Mouse (Mus musculus): Measurements from ENCODE around the gene Tshz2. TPM values are rescaled to one million over a fixed set of nuclear protein-coding genes. Genes with fewer than 3 reads are reported as not detected.
"Not testable (repeated sequence)": the region's sequence is repeated elsewhere in the genome, so short reads cannot be mapped to it uniquely, and the experiment has no call there.

Tshz2 gene
- polyA plus RNA-seq, 1 experiment from 2014 or later = 2.7 TPM

DNA sequence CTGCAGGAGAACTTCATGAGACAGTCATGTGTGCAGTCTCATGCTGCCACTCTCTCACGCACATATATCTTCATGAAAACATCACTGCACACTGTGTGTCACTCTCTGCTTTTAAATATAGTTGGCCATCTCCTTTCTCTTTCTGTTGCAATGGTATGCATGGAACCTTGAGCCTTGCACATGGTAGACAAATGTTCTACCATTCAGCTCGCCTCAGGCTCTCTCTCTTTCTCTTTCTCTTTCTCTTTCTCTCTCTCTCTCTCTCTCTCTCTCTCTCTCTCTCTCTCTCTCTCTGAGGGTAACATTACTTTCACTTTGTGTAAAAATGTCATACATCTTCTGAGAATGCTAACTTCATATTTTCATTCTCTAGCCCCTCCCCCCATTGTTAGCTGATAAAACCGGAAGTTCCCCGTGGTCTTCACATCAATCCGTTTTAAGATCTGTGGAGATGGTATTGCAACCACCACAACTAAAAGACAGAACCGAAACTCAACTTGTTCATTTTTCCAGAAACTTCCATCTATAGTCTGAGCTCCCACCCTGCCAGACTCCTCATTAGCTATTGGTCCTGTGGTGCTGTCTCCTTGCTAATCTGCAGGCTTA, 146.0 kb downstream of the Tshz2 start:
- no peaks in the 10 kb centered on the region for H3K9me3 ChIP-seq
- H3K4me3 ChIP-seq = no peak overlapping the region
- H3K27me3 ChIP-seq (replicated peaks; ENCODE audit: low read depth, poor library complexity, severe bottlenecking) = no peaks in the 10 kb centered on the region
- H3K4me1 ChIP-seq = peaks cover 27% of the 10 kb centered on the region
- WGBS = 91% methylated on average over 6 of the region's 6 CpGs
- no peaks in the 10 kb centered on the region for H3K36me3 ChIP-seq (replicated peaks)
- no peak for DNase-seq (ENCODE audit: low spot score)
- H3K27ac ChIP-seq (replicated peaks) = no peak overlapping the region

- H3K4me1 ChIP-seq = peaks cover 23% of the 10 kb centered on the region
- not testable (repeated sequence) for H3K9me3 ChIP-seq; H3K27ac ChIP-seq (replicated peaks); H3K4me3 ChIP-seq; H3K36me3 ChIP-seq (replicated peaks); DNase-seq (ENCODE audit: low spot score); H3K27me3 ChIP-seq (replicated peaks; ENCODE audit: low read depth, poor library complexity, severe bottlenecking)
These were observed 148.9 kb downstream of the Tshz2 start for GRCm38 (mm10) chr2:169781671-169782070.

GRCm38 (mm10) chr2:169782874-169783680, 150.3 kb downstream of the Tshz2 start:
- WGBS = 89% methylated on average over 26 of the region's 26 CpGs
- no peaks in the 10 kb centered on the region for H3K9me3 ChIP-seq
- DNase-seq (ENCODE audit: low spot score) = no peak
- H3K36me3 ChIP-seq (replicated peaks) = no peaks in the 10 kb centered on the region
- peaks cover 20% of the 10 kb centered on the region for H3K4me1 ChIP-seq
- H3K4me3 ChIP-seq = no peak overlapping the region
- H3K27me3 ChIP-seq (replicated peaks; ENCODE audit: low read depth, poor library complexity, severe bottlenecking) = no peaks in the 10 kb centered on the region
- no peak overlapping the region for H3K27ac ChIP-seq (replicated peaks)

DNA sequence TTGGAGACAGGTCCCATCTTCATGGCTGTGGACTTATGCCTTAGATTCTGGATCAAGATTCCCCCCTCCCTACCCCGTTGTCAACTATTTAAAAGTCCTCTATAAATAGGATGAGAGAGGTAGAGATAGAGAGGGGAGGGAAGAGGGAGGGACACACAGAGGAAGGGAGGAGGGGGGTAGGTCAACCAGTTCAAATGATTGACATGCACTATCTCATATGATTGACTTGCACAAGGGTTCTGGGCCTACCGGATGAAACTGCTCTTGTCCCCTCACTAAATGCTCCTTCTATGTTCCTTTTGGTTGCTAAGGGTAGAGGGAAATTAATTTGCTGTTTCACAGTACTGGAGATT, 150.8 kb downstream of the Tshz2 start:
- Histone ChIP-seq H3K36me3 (replicated peaks) (no peaks in the 10 kb centered on the region), H3K4me3 (no peak overlapping the region), H3K27me3 (replicated peaks; ENCODE audit: low read depth, poor library complexity, severe bottlenecking) (no peaks in the 10 kb centered on the region), H3K4me1 (peaks cover 21% of the 10 kb centered on the region), H3K9me3 (no peaks in the 10 kb centered on the region), H3K27ac (replicated peaks) (no peak overlapping the region)
- WGBS = 96% methylated on average over 2 of the region's 2 CpGs
- DNase-seq (ENCODE audit: low spot score) = no peak

GRCm38 (mm10) chr2:169787381-169787780, 154.6 kb downstream of the Tshz2 start:
- peaks cover 30% of the 10 kb centered on the region for H3K4me1 ChIP-seq
- DNase-seq (ENCODE audit: low spot score) = no peak
- no peak overlapping the region for H3K4me3 ChIP-seq
- H3K27me3 ChIP-seq (replicated peaks; ENCODE audit: low read depth, poor library complexity, severe bottlenecking) = no peaks in the 10 kb centered on the region
- WGBS = 86% methylated on average over 5 of the region's 5 CpGs
- no peak overlapping the region for H3K27ac ChIP-seq (replicated peaks)
- no peaks in the 10 kb centered on the region for H3K9me3 ChIP-seq
- H3K36me3 ChIP-seq (replicated peaks) = no peaks in the 10 kb centered on the region

GRCm38 (mm10) chr2:169787906-169788305, 155.1 kb downstream of the Tshz2 start:
- no peak for DNase-seq (ENCODE audit: low spot score)
- H3K27ac ChIP-seq (replicated peaks) = no peak overlapping the region

DNA sequence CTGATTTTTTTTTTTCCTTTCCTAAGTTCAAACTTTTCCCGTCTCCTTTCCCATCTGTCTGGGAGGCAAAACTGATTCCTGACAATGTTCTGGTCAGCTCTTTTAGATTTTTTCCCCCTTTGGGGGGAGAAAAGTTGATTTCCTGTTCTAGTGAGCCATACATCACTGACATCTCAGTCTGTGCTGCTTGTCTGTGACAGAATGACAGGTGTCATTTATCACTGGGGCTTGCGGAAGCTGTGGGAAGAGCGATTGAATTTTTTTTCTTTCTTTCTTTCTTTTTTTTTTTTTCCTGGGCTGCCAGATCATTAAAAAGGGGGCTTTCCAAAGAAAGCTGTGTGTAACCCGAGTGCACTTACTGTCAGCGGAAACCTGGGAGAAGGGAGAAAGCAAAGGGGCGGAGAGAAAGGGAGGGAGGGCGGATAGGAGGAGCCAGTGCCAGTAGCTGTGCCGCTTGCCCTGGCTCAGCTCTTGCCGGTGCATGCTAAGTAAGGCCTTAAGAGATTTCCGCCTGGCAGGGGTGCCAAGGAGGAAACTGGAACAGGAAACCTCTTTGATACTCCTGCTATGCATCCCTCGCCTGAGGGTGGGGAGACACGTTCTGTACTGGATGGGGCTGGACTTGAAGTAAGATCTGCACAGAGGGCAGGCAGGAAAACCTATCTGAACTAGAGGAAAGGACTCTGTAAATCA, 157.8 kb downstream of the Tshz2 start:
- H3K27ac ChIP-seq (replicated peaks) = peak overlapping the region; percentile 78
- H3K4me3 ChIP-seq = peak overlapping the region; percentile 50
- H3K36me3 ChIP-seq (replicated peaks) = no peaks in the 10 kb centered on the region
- DNase-seq (ENCODE audit: low spot score) = peak; percentile 79
- peaks cover 37% of the 10 kb centered on the region for H3K4me1 ChIP-seq
- 2% methylated on average over 12 of the region's 12 CpGs for WGBS
- no peaks in the 10 kb centered on the region for H3K27me3 ChIP-seq (replicated peaks; ENCODE audit: low read depth, poor library complexity, severe bottlenecking)
- H3K9me3 ChIP-seq = no peaks in the 10 kb centered on the region

More at GRCm38 (mm10) chr2:169787906-169788305, 155.1 kb downstream of the Tshz2 start:
- Histone ChIP-seq H3K4me3 (no peak overlapping the region), H3K9me3 (no peaks in the 10 kb centered on the region), H3K36me3 (replicated peaks) (no peaks in the 10 kb centered on the region), H3K4me1 (peaks cover 36% of the 10 kb centered on the region), H3K27me3 (replicated peaks; ENCODE audit: low read depth, poor library complexity, severe bottlenecking) (no peaks in the 10 kb centered on the region)
- 67% methylated on average over 11 of the region's 11 CpGs for WGBS

DNA sequence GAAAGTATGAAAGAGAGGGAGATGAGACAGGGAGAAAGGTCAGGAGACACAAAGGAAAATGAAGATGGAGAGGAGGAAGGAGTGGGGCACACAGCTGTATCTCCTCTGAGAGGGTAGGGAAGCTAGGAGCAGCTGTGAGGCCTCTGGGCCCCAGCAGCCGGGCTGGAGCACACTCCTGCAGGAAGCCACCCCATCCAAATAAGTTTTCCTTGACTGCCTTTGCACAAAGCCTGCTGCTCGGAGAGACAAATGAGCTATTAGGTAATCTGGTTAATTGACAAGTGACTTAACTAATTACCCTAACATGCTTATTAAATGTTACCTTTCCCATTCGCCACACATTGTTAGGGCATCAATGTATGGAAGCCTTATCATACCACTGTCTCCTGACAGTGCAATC, 159.9 kb downstream of the Tshz2 start:
- WGBS = 27% methylated on average over 3 of the region's 3 CpGs
- Histone ChIP-seq H3K36me3 (replicated peaks) (no peaks in the 10 kb centered on the region), H3K27ac (replicated peaks) (peak overlapping the region; percentile 19; the same call in 1 of the 2 replicates), H3K27me3 (replicated peaks; ENCODE audit: low read depth, poor library complexity, severe bottlenecking) (no peaks in the 10 kb centered on the region), H3K4me3 (no peak overlapping the region), H3K9me3 (no peaks in the 10 kb centered on the region), H3K4me1 (peaks cover 35% of the 10 kb centered on the region)
- DNase-seq (ENCODE audit: low spot score) = no peak

DNA sequence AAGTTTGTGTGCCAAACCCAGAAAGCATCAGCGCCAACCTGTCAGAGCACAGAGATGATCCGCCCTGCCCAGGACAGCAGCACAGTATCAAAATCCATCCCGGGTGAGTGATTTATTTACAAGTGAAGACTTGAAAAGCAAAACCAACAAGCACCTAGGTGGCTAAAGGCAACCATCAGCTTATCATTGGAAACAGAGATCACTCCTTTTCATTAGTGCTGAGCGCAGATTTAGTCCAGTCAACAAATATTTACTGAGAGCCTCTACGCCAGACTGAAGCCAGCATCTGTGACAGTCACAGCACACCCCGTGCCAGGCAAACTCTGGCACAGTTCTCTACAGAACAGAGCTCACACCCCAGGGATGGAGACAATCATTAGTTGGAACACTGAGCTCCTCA, 169.4 kb downstream of the Tshz2 start:
- no peak for DNase-seq (ENCODE audit: low spot score)
- no peaks in the 10 kb centered on the region for H3K27me3 ChIP-seq (replicated peaks; ENCODE audit: low read depth, poor library complexity, severe bottlenecking)
- no peak overlapping the region for H3K27ac ChIP-seq (replicated peaks)
- H3K9me3 ChIP-seq = no peaks in the 10 kb centered on the region
- peaks cover 9% of the 10 kb centered on the region for H3K4me1 ChIP-seq
- WGBS = 91% methylated on average over 6 of the region's 6 CpGs
- no peaks in the 10 kb centered on the region for H3K36me3 ChIP-seq (replicated peaks)
- no peak overlapping the region for H3K4me3 ChIP-seq

GRCm38 (mm10) chr2:169804380-169804779, 171.6 kb downstream of the Tshz2 start:
- H3K36me3 ChIP-seq (replicated peaks) = no peaks in the 10 kb centered on the region
- peaks cover 9% of the 10 kb centered on the region for H3K4me1 ChIP-seq
- 53% methylated on average over 5 of the region's 5 CpGs for WGBS
- peak; percentile 47 for DNase-seq (ENCODE audit: low spot score)
- H3K9me3 ChIP-seq = no peaks in the 10 kb centered on the region
- H3K27me3 ChIP-seq (replicated peaks; ENCODE audit: low read depth, poor library complexity, severe bottlenecking) = no peaks in the 10 kb centered on the region
- no peak overlapping the region for H3K4me3 ChIP-seq
- no peak overlapping the region for H3K27ac ChIP-seq (replicated peaks)

GRCm38 (mm10) chr2:169805545-169805944, 172.7 kb downstream of the Tshz2 start:
- no peak for DNase-seq (ENCODE audit: low spot score)
- 91% methylated on average over 12 of the region's 12 CpGs for WGBS

GRCm38 (mm10) chr2:169811589-169811988, 178.8 kb downstream of the Tshz2 start:
- H3K36me3 ChIP-seq (replicated peaks) = no peaks in the 10 kb centered on the region
- H3K27me3 ChIP-seq (replicated peaks; ENCODE audit: low read depth, poor library complexity, severe bottlenecking) = 0 out of 2 replicates have a peak, but pooled peaks cover 4% of the 10 kb centered on the region
- no peak overlapping the region for H3K27ac ChIP-seq (replicated peaks)
- WGBS = 77% methylated on average over 5 of the region's 5 CpGs
- no peak for DNase-seq (ENCODE audit: low spot score)
- no peak overlapping the region for H3K4me3 ChIP-seq
- no peaks in the 10 kb centered on the region for H3K9me3 ChIP-seq
- H3K4me1 ChIP-seq = peaks cover 19% of the 10 kb centered on the region

More at GRCm38 (mm10) chr2:169805545-169805944, 172.7 kb downstream of the Tshz2 start:
- no peaks in the 10 kb centered on the region for H3K27me3 ChIP-seq (replicated peaks; ENCODE audit: low read depth, poor library complexity, severe bottlenecking)
- peaks cover 9% of the 10 kb centered on the region for H3K4me1 ChIP-seq
- H3K9me3 ChIP-seq = no peaks in the 10 kb centered on the region
- no peak overlapping the region for H3K27ac ChIP-seq (replicated peaks)
- no peak overlapping the region for H3K4me3 ChIP-seq
- no peaks in the 10 kb centered on the region for H3K36me3 ChIP-seq (replicated peaks)

Measured in embryonic facial prominence, embryonic 10.5 days (tissue).